Mouse (Mus musculus) left cerebral cortex, postnatal 14 days (tissue): Measurements from ENCODE around the gene Slc19a1. TPM values are rescaled to one million over a fixed set of nuclear protein-coding genes. Genes with fewer than 3 reads are reported as not detected.

Experiments used
- DNase-seq, 2 experiments: peaks; one replicate each; pipeline ENCODE4 v3.0.0; 2021 to 2022; ENCODE audit warnings: low spot score in 2 of 2, mixed read lengths in 1 of 2
- intact Hi-C: fragments of 180-260 bp; cut with DNase I; formaldehyde crosslinking; loops from one replicate; pipeline ENCODE4 v1.15.1; 2025
- total RNA-seq, 2 experiments: library from RNA; stranded (reverse); gene quantifications; 2 replicates each; pipeline ENCODE4 v1.2.3; 2021

The Slc19a1 gene
- total RNA-seq, 2 experiments from 2014 or later, result 27.9 to 28.4 TPM

- DNase-seq, result no peak
- intact Hi-C loops, result no loop called here
Measured at GRCm38 (mm10) chr10:77029761-77030160, 2.3 kb upstream of the Slc19a1 start.

- intact Hi-C loops, result no loop called here
Measured at GRCm38 (mm10) chr10:77030666-77031065, 1.4 kb upstream of the Slc19a1 start.

GRCm38 (mm10) chr10:77032591-77033322 is 716 bp downstream of the Slc19a1 start:
- DNase-seq, result peak; percentile 93 to 96
- intact Hi-C loops, result no loop called here

More at GRCm38 (mm10) chr10:77030666-77031065, 1.4 kb upstream of the Slc19a1 start:
- no peak for DNase-seq

GRCm38 (mm10) chr10:77033323-77034025 is 1.4 kb downstream of the Slc19a1 start:
- intact Hi-C loops, result no loop called here
- peak; percentile 60 to 74 for DNase-seq

GRCm38 (mm10) chr10:77035487-77035886 is 3.4 kb downstream of the Slc19a1 start:
- peak; percentile 66 to 69 for DNase-seq
- intact Hi-C loops, result no loop called here

- no peak for DNase-seq
- intact Hi-C loops, result no loop called here
Measured at GRCm38 (mm10) chr10:77038579-77039174, 6.6 kb downstream of the Slc19a1 start.

GRCm38 (mm10) chr10:77048196-77048595 is 16.2 kb downstream of the Slc19a1 start:
- no peak for DNase-seq

GRCm38 (mm10) chr10:77048606-77049005 is 16.6 kb downstream of the Slc19a1 start:
- no peak for DNase-seq

More at GRCm38 (mm10) chr10:77048196-77048595, 16.2 kb downstream of the Slc19a1 start:
- intact Hi-C loops, result no loop called here

GRCm38 (mm10) chr10:77056768-77057167 is 24.7 kb downstream of the Slc19a1 start:
- no peak for DNase-seq
- intact Hi-C loops, result no loop called here

More at GRCm38 (mm10) chr10:77048606-77049005, 16.6 kb downstream of the Slc19a1 start:
- intact Hi-C loops, result no loop called here

- intact Hi-C loops, result no loop called here
- no peak for DNase-seq
Measured at GRCm38 (mm10) chr10:77061426-77061825, 29.4 kb downstream of the Slc19a1 start.

- DNase-seq, result no peak
Measured at GRCm38 (mm10) chr10:77062393-77063010, 30.5 kb downstream of the Slc19a1 start.

GRCm38 (mm10) chr10:77064239-77064638 is 32.2 kb downstream of the Slc19a1 start:
- intact Hi-C loops, result no loop called here
- DNase-seq, result no peak

More at GRCm38 (mm10) chr10:77062393-77063010, 30.5 kb downstream of the Slc19a1 start:
- intact Hi-C loops, result no loop called here

- intact Hi-C loops, result no loop called here
- DNase-seq, result no peak
Measured at GRCm38 (mm10) chr10:77064659-77065058, 32.6 kb downstream of the Slc19a1 start.

- no peak for DNase-seq
- intact Hi-C loops, result no loop called here
Measured at GRCm38 (mm10) chr10:77068469-77068868, 36.4 kb downstream of the Slc19a1 start.

GRCm38 (mm10) chr10:77070072-77070471 is 38.0 kb downstream of the Slc19a1 start:
- intact Hi-C loops, result loop anchor here (2.0 kb wide), 1 partner anchor 235 kb away; no protein-coding TSS in a partner anchor
- peak; percentile 52 to 66 for DNase-seq

- DNase-seq, result no peak
- intact Hi-C loops, result no loop called here
Measured at GRCm38 (mm10) chr10:77074276-77074974, 42.4 kb downstream of the Slc19a1 start.

GRCm38 (mm10) chr10:77078456-77078855 is 46.4 kb downstream of the Slc19a1 start:
- no peak for DNase-seq
- intact Hi-C loops, result no loop called here

- no peak for DNase-seq
- intact Hi-C loops, result no loop called here
Measured at GRCm38 (mm10) chr10:77078961-77079360, 46.9 kb downstream of the Slc19a1 start.

GRCm38 (mm10) chr10:77082453-77082852 is 50.4 kb downstream of the Slc19a1 start:
- intact Hi-C loops, result loop anchor here (1.0 to 2.0 kb wide), 2 partner anchors 48 to 170 kb away; no protein-coding TSS in a partner anchor
- DNase-seq, result peak; percentile 85 to 88
